Mouse (Mus musculus) fat pad, adult 2 months (tissue): ENCODE measurements around the gene H2al1j.
"Not testable (repeated sequence)": the region's sequence is repeated elsewhere in the genome, so short reads cannot be mapped to it uniquely, and the experiment has no call there.

ENCODE experiments used
- DNase-seq: peaks from one replicate; pipeline ENCODE4 v3.0.0-alpha.2; 2011; ENCODE audit warnings: low read depth, low spot score; ENCODE audit errors: extremely low read depth

The H2al1j gene

DNA sequence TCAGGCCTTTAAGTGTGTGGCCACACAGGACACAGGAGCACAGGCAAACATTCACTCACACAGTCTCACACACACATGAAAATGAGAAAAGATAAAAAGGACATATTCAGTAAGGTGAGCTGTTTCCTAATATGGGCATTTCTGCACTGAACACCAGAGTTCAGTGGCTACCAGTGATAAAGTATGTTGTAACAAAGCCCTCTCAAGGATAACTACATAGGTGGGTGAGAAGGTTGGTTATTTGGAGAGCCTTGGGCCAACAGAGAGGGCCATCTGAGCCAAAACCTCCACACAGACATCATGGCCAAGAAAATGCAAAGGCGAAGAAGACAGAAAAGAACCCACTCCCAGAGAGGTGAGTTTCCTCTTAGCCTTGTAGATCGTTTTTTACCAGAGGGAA lies at the start of gene H2al1j:
Gene H2al1j (plus strand): TSS at position 301 of the 400 bp plus-strand sequence.
- DNase-seq, result not testable (repeated sequence)

DNA sequence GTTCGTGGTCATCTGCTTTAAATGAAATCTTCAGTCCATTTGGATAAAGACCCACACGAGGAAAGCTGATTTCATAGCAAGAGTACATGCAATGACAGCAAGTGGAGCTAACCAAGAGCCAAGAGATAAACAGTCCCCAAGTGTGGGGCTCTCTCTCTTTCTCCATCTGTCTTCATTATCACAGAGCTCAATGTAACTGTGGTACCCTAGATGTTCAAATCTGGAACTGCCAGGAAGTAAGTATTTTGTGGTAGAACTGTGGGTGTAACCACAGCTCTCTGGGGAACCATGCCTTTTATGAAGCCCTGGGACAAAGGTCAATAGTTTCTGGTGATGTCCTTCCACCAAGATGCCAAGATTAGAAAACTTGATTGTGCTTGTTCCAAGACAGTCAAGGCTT lies 46.9 kb upstream of the H2al1j start:
- no peak for DNase-seq

DNA sequence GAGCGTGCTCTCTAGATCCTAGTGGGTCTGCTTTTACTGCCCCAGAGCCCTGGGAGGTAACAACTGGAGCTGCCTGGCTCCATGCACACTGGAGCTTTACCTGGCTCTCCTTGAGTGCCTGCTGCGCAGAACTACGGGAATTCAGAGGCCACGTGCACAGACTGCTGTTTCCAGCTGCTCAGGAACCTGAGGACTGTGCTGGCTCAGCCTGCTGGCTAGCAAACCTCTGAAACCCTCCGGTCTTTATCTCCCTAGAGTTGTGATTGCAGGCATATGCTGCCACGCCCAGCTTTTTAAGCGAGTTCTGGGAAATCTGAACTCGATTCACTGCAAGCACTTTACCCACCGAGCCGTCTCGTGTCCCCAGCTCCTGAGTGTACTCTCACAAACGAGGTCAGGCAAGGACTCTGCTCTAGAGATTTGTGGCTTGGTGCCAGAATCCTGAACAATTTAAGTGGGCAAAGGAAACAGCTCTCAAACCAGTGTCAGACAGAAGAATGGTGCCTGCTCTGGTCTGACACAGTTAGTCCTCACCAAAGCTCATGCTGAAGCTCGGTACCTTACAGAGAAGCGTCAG lies 39.2 kb upstream of the H2al1j start:
- no peak for DNase-seq

DNA sequence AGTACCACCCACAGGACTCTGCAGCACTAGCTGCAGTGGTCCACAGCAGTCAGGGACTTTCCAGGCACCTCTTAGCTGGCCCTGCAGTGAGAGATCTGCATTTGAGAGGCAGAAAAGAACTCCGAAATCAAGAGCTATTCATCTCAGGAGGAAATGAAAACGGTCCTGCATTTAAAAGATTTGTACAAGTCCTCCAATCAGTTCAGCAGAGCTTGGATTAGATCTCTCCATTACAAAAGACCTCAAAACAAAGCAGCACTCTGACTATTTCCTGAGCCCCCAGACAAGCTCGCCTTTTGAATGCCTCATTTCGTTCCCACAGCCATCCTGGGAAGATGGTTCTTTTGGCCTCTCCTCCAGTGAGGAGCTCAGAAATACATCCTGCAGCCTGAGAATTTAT lies 38.4 kb upstream of the H2al1j start:
- no peak for DNase-seq

DNA sequence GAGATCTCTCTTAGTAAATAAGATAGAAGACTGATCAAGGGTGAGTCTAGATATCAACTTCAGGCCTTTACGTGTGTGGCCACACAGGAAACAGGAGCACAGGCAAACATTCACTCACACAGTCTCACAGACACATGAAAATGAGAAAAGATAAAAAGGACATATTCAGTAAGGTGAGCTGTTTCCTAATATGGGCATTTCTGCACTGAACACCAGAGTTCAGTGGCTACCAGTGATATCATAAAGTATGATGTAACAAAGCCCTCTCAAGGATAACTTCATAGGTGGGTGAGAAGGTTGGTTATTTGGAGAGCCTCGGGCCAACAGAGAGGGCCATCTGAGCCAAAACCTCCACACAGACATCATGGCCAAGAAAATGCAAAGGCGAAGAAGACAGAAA lies 28.7 kb upstream of the H2al1j start, which contains the start of gene H2al1a:
Gene H2al1a (plus strand): TSS at position 301 of the 400 bp plus-strand sequence.
- DNase-seq, result not testable (repeated sequence)

DNA sequence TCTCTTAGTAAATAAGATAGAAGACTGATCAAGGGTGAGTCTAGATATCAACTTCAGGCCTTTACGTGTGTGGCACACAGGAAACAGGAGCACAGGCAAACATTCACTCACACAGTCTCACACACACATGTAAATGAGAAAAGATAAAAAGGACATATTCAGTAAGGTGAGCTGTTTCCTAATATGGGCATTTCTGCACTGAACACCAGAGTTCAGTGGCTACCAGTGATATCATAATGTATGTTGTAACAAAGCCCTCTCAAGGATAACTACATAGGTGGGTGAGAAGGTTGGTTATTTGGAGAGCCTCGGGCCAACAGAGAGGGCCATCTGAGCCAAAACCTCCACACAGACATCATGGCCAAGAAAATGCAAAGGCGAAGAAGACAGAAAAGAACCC lies 25.5 kb upstream of the H2al1j start, which contains the start of gene H2al1b:
Gene H2al1b (plus strand): TSS at position 301 of the 400 bp plus-strand sequence.
- DNase-seq, result not testable (repeated sequence)

DNA sequence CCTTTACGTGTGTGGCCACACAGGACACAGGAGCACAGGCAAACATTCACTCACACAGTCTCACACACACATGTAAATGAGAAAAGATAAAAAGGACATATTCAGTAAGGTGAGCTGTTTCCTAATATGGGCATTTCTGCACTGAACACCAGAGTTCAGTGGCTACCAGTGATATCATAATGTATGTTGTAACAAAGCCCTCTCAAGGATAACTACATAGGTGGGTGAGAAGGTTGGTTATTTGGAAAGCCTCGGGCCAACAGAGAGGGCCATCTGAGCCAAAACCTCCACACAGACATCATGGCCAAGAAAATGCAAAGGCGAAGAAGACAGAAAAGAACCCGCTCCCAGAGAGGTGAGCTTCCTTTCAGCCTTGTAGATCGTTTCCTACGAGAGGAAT lies 22.3 kb upstream of the H2al1j start, which contains the start of gene H2al1c:
Gene H2al1c (plus strand): TSS at position 301 of the 400 bp plus-strand sequence.
- not testable (repeated sequence) for DNase-seq

DNA sequence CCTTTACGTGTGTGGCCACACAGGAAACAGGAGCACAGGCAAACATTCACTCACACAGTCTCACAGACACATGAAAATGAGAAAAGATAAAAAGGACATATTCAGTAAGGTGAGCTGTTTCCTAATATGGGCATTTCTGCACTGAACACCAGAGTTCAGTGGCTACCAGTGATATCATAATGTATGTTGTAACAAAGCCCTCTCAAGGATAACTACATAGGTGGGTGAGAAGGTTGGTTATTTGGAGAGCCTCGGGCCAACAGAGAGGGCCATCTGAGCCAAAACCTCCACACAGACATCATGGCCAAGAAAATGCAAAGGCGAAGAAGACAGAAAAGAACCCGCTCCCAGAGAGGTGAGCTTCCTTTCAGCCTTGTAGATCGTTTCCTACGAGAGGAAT lies 19.1 kb upstream of the H2al1j start, which contains the start of gene H2al1d:
Gene H2al1d (plus strand): TSS at position 301 of the 400 bp plus-strand sequence.
- not testable (repeated sequence) for DNase-seq

DNA sequence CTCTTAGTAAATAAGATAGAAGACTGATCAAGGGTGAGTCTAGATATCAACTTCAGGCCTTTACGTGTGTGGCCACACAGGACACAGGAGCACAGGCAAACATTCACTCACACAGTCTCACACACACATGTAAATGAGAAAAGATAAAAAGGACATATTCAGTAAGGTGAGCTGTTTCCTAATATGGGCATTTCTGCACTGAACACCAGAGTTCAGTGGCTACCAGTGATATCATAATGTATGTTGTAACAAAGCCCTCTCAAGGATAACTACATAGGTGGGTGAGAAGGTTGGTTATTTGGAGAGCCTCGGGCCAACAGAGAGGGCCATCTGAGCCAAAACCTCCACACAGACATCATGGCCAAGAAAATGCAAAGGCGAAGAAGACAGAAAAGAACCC lies 16.0 kb upstream of the H2al1j start, which contains the start of gene H2al1e:
Gene H2al1e (plus strand): TSS at position 301 of the 400 bp plus-strand sequence.
- DNase-seq, result not testable (repeated sequence)

DNA sequence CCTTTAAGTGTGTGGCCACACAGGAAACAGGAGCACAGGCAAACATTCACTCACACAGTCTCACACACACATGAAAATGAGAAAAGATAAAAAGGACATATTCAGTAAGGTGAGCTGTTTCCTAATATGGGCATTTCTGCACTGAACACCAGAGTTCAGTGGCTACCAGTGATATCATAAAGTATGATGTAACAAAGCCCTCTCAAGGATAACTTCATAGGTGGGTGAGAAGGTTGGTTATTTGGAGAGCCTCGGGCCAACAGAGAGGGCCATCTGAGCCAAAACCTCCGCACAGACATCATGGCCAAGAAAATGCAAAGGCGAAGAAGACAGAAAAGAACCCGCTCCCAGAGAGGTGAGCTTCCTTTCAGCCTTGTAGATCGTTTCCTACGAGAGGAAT lies 12.8 kb upstream of the H2al1j start, which contains the start of gene H2al1f:
Gene H2al1f (plus strand): TSS at position 301 of the 400 bp plus-strand sequence.
- not testable (repeated sequence) for DNase-seq

DNA sequence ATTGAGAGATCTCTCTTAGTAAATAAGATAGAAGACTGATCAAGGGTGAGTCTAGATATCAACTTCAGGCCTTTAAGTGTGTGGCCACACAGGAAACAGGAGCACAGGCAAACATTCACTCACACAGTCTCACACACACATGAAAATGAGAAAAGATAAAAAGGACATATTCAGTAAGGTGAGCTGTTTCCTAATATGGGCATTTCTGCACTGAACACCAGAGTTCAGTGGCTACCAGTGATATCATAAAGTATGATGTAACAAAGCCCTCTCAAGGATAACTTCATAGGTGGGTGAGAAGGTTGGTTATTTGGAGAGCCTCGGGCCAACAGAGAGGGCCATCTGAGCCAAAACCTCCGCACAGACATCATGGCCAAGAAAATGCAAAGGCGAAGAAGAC lies 9.7 kb upstream of the H2al1j start, which contains the start of gene H2al1g:
Gene H2al1g (plus strand): TSS at position 301 of the 400 bp plus-strand sequence.
- not testable (repeated sequence) for DNase-seq

DNA sequence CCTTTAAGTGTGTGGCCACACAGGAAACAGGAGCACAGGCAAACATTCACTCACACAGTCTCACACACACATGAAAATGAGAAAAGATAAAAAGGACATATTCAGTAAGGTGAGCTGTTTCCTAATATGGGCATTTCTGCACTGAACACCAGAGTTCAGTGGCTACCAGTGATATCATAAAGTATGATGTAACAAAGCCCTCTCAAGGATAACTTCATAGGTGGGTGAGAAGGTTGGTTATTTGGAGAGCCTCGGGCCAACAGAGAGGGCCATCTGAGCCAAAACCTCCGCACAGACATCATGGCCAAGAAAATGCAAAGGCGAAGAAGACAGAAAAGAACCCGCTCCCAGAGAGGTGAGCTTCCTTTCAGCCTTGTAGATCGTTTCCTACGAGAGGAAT lies 6.4 kb upstream of the H2al1j start, which contains the start of gene H2al1h:
Gene H2al1h (plus strand): TSS at position 301 of the 400 bp plus-strand sequence.
- DNase-seq, result not testable (repeated sequence)

DNA sequence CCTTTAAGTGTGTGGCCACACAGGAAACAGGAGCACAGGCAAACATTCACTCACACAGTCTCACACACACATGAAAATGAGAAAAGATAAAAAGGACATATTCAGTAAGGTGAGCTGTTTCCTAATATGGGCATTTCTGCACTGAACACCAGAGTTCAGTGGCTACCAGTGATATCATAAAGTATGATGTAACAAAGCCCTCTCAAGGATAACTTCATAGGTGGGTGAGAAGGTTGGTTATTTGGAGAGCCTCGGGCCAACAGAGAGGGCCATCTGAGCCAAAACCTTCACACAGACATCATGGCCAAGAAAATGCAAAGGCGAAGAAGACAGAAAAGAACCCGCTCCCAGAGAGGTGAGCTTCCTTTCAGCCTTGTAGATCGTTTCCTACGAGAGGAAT lies 3.3 kb upstream of the H2al1j start, which contains the start of gene H2al1i:
Gene H2al1i (plus strand): TSS at position 301 of the 400 bp plus-strand sequence.
- not testable (repeated sequence) for DNase-seq

DNA sequence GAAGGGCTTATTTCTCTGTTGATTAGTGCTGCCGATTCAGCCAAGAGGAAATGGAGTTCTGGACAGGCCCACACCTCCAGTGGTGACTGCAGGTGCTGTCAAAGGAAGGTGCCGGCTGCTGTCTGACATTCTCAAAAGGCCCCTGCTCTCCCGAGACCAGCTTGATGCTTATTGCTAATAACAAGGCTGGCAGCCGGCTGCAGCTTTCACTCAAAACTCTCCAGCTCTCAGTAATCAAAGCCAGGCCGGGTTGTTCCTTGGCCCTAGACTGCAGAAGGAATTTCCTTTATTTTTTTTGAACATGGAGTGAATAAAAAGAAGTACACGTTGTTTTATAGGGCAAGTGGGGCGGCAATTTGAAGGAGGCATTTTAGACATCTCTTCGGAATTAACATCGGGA lies 18.1 kb downstream of the H2al1j start:
- no peak for DNase-seq

DNA sequence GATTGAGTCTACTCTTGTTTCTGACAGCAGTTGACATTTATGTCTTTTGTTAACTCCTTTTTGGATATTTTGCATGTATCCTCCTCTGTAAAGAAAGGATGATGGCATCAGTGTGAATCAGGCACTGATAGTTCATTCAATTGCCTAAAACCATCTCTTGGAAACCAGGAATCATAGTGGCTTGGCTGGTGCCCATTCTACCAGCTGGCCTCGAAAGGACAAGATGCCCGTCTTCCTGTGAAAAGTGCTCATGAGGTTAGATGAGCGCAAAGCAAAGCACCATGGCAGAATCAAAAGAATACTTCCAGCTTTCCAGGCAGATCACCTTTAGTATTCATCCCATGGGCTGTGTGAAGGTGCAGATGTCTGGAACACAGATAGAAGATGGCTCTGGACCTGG lies 19.1 kb downstream of the H2al1j start:
- DNase-seq, result no peak

DNA sequence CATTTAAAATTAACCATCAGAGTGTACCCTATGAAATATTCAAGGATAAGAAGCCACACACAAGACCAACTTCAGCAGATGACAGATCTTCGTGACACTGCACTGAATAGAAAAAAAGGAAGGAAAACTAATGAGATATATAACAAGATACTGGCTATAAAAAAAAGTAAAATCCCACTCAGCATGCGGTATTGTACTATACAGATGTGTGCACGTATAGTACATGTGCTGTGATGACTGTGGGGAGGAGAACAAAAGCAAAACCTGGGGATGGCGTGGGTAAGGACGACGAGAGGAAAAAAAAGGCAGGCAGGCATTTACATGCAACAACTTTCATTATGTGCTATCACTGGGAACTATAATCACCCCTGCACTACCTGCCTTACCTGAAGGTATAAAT lies 33.2 kb downstream of the H2al1j start:
- no peak for DNase-seq

DNA sequence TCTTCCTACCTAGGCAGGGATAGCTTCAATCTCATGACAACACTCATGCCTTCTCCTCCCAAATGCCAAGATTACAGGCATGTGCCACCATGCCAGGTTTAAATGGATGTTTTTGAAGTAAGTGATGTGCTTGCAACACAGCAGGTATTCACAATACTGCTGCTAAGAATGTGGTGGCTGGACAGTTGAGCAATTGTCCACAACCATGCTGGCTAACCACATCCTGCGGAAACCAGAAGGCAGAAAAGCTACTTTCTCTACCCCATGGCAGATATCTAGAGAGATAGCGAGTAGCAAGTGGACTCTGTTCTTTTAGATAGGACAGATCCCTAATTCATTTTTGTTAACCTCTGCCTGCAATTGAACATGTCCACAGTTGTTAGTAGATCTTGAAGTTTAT lies 33.6 kb downstream of the H2al1j start:
- no peak for DNase-seq

DNA sequence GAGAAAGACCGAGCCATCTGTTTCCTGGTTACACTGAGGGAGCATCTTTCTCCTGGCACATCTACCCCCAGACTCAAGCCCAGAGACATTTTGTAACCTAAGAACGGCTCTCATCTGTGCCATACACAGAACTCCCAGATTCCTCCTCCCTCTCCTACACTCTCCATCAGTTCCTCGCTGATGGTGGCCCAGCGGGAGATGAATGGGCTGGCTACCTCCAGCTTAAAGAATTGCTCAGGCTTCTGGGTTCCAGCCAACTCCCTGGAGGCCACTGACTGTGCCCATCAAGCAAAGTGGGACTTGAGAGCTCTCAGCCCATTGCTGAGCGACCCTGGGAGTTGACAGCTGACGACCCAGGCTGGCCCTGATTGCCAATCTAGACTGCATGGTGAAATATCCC lies 36.3 kb downstream of the H2al1j start:
- no peak for DNase-seq

DNA sequence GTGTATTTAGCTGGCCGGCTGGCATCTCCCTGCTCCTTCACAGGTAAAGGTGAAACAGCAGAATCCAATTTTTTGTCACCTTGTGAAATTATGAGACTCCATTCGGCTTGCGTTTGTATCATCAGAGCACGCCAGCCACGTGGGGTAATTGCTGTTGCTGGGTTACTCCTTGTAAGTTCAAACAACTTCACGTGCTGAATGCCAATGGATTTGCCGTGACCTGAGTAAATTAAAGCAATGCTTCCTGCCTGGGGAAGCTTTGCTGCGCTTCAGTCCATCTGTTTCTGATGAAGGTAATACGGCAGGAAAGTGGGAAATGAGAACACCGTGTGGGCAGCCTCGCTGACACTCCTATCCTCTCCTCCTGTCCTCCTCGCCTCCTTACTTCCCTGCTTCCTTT lies 37.5 kb downstream of the H2al1j start:
- no peak for DNase-seq
